Mouse (Mus musculus) liver, postnatal 0 days (tissue): ENCODE data around the gene Auh. TPM values are rescaled to one million over a fixed set of nuclear protein-coding genes. Genes with fewer than 3 reads are reported as not detected.

Experiments
- ATAC-seq: fragments of 200-750 bp; cut with Nextera tagmentation; 2 replicates; pipeline ENCODE4 v1.8.0; 2017; ENCODE audit warnings: mild to moderate bottlenecking, moderate library complexity
- DNase-seq: peaks from one replicate; pipeline ENCODE4 v3.0.0-alpha.2; 2016
- H3K27ac ChIP-seq: fragments of 300-500 bp; sonication (generic); 2 replicates; pipeline ENCODE4 v1.5.1; 2014; ENCODE audit warnings: antibody characterized with exemption, moderate library complexity, mild to moderate bottlenecking, low read depth
- H3K27me3 ChIP-seq: fragments of 300-500 bp; sonication (generic); 2 replicates; pipeline ENCODE4 v1.6.1; 2014; ENCODE audit warnings: low read length, control low read depth, mixed read lengths; ENCODE audit not compliant: insufficient read depth
- H3K36me3 ChIP-seq: fragments of 300-500 bp; sonication (generic); replicated peaks from 2 replicates; pipeline ENCODE4 v1.6.1; 2014; ENCODE audit warnings: mild to moderate bottlenecking, control low read depth, low read length, moderate library complexity, mixed read lengths; ENCODE audit not compliant: insufficient read depth
- H3K4me1 ChIP-seq: fragments of 300-500 bp; sonication (generic); 2 replicates; pipeline ENCODE4 v1.6.1; 2014; ENCODE audit warnings: antibody characterized with exemption, mild to moderate bottlenecking, control low read depth; ENCODE audit not compliant: insufficient read depth
- H3K4me2 ChIP-seq: fragments of 300-500 bp; sonication (generic); 2 replicates; pipeline ENCODE4 v1.6.1; 2014; ENCODE audit warnings: low read depth, mild to moderate bottlenecking, low read length, moderate library complexity, mixed read lengths
- H3K4me3 ChIP-seq: fragments of 300-500 bp; sonication (generic); 2 replicates; pipeline ENCODE4 v1.5.1; 2014; ENCODE audit warnings: low read depth, low read length
- H3K9ac ChIP-seq: fragments of 300-500 bp; sonication (generic); replicated peaks from 2 replicates; pipeline ENCODE4 v1.6.1; 2014; ENCODE audit warnings: mild to moderate bottlenecking, moderate library complexity
- H3K9me3 ChIP-seq: fragments of 300-500 bp; sonication (generic); 2 replicates; pipeline ENCODE4 v1.6.1; 2016; ENCODE audit warnings: mild to moderate bottlenecking, control low read depth, low read length, mixed read lengths
- CTCF ChIP-seq: sonication (generic); IDR thresholded peaks from 2 replicates; pipeline ENCODE4 v1.5.1; 2016; ENCODE audit warnings: antibody characterized with exemption, low read depth
- EP300 ChIP-seq: IDR thresholded peaks from 2 replicates; pipeline ENCODE4 v1.6.1; 2016; ENCODE audit warnings: antibody characterized with exemption, low read depth, mild to moderate bottlenecking
- WGBS: fragments of 180-500 bp; shearing (Covaris S2); extraction: QIAGEN DNeasy Blood & Tissue Kit; methylation state at CpG from one replicate; pipeline ENCODE4 v1.1.7; 2014; ENCODE audit not compliant: insufficient replicate concordance; 5-methylcytosine and 5-hydroxymethylcytosine counted together
- polyA plus RNA-seq: library from polyadenylated mRNA; unstranded; fragments of >200 nt; fragmentation: Nextera tagmentation; extraction: Ambion mirVana; gene quantifications from 2 replicates; pipeline ENCODE4 v1.2.1, GENCODE M21; 2015

The Auh gene
- polyA plus RNA-seq, 1 experiment from 2014 or later = 33.2 TPM

DNA sequence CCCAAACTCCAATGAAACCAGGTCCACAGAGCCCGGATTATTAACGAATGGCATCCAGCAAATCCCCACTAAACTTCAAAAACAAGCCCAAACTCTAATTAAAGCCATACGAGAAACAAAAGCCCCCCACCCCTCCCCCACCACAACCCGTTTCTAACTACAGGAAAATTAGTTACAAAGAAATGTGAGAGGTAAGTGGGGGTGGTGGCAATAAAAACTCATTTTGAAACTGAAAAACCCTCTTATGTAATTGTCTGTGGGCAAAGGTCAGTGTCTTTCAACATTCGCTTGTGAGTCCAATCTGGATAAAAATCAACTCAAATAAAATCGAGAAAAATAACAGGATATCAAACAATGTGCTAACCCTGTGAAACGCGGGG lies 46.6 kb upstream of the Auh start:
- no peak for DNase-seq
- Histone ChIP-seq H3K9ac (no peak overlapping the region), H3K36me3 (no peaks in the 10 kb centered on the region), H3K27ac (peak overlapping the region; percentile 82), H3K4me2 (peak overlapping the region; percentile 90), H3K4me1 (peaks cover 30% of the 10 kb centered on the region), H3K9me3 (no peaks in the 10 kb centered on the region), H3K4me3 (no peak overlapping the region), H3K27me3 (peaks cover 17% of the 10 kb centered on the region)
- TF ChIP-seq EP300 = no peak
- no peak for TF ChIP-seq CTCF
- no peak for ATAC-seq
- 45% methylated on average over 8 of the region's 8 CpGs for WGBS

GRCm38 (mm10) chr13:52974676-52975075 lies 45.2 kb upstream of the Auh start:
- Histone ChIP-seq H3K4me1 (peaks cover 30% of the 10 kb centered on the region), H3K9me3 (no peaks in the 10 kb centered on the region), H3K4me2 (0 out of 2 replicates have a peak overlapping the region, but pooled peaks have one; percentile 11), H3K4me3 (no peak overlapping the region), H3K27ac (peak overlapping the region; percentile 82), H3K27me3 (peaks cover 7% of the 10 kb centered on the region), H3K36me3 (no peaks in the 10 kb centered on the region), H3K9ac (no peak overlapping the region)
- WGBS = 52% methylated on average over 3 of the region's 3 CpGs
- DNase-seq (peak; percentile 69), ATAC-seq (peak; percentile 82)
- TF ChIP-seq CTCF (no peak), EP300 (no peak)

DNA sequence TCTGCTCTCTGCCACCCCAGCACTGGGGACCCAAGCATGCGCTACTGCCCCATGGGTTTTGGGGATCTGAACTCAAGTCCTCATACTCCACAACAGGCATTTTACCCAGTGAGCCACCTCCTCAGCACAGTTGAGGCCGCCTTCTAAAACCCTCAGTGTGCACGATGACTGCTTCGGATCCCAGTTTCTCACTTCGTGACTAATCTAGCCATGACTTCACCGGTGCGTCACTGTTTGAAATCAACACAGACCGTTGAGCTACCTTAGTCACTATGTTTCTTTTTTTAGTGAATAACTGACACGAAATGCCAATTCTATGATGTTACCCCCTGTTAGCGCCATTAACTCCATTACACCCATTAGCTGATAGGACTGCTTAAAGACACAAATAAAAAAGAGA lies 43.9 kb upstream of the Auh start:
- Histone ChIP-seq H3K4me2 (no peak overlapping the region), H3K36me3 (peaks cover 8% of the 10 kb centered on the region; the same call in 1 of the 2 replicates), H3K27ac (peak overlapping the region; percentile 82; the same call in 1 of the 2 replicates), H3K4me3 (no peak overlapping the region), H3K4me1 (peaks cover 30% of the 10 kb centered on the region), H3K9me3 (no peaks in the 10 kb centered on the region), H3K9ac (no peak overlapping the region), H3K27me3 (no peaks in the 10 kb centered on the region)
- TF ChIP-seq EP300 = no peak
- no peak for ATAC-seq
- 85% methylated on average over 10 of the region's 10 CpGs for WGBS
- DNase-seq = no peak

GRCm38 (mm10) chr13:52972626-52973025 lies 43.1 kb upstream of the Auh start:
- Histone ChIP-seq H3K9ac (no peak overlapping the region), H3K27me3 (no peaks in the 10 kb centered on the region), H3K4me3 (no peak overlapping the region), H3K27ac (peak overlapping the region; percentile 16; the same call in 1 of the 2 replicates), H3K4me1 (peaks cover 30% of the 10 kb centered on the region), H3K36me3 (peaks cover 14% of the 10 kb centered on the region), H3K9me3 (no peaks in the 10 kb centered on the region; the same call in 1 of the 2 replicates), H3K4me2 (no peak overlapping the region)
- ATAC-seq = no peak
- WGBS = 71% methylated on average over 3 of the region's 3 CpGs
- TF ChIP-seq CTCF (no peak), EP300 (no peak)
- no peak for DNase-seq

- H3K27me3 ChIP-seq = no peaks in the 10 kb centered on the region
- 58% methylated on average over 6 of the region's 6 CpGs for WGBS
- H3K4me3 ChIP-seq = no peak overlapping the region
- no peak for ATAC-seq
- no peak overlapping the region for H3K27ac ChIP-seq
- TF ChIP-seq CTCF (no peak), EP300 (no peak)
- no peak overlapping the region for H3K9ac ChIP-seq
- peaks cover 24% of the 10 kb centered on the region for H3K36me3 ChIP-seq
- no peaks in the 10 kb centered on the region; the same call in 1 of the 2 replicates for H3K9me3 ChIP-seq
- no peak for DNase-seq
- peaks cover 22% of the 10 kb centered on the region for H3K4me1 ChIP-seq
- H3K4me2 ChIP-seq = no peak overlapping the region
Observed at GRCm38 (mm10) chr13:52970876-52971275, 41.4 kb upstream of the Auh start.

DNA sequence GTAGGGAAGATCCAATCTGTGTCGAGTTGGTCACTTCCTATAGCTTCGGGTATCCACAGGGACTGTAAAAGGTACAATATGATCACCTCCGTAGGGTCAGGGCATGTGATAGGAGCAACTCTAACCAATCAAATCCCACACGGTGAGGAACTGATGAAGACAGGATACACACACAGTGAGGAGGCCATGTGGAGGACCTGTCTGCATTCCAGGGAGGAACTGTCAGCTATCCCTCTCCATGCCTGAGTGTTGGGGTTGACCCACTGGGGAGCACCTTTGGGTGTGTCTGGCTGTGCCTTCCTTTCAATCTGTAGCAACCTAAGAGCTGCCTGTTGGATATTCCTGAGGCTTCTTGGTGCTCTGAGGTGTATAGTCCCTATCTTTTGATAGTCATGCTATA lies 33.4 kb upstream of the Auh start:
- no peak for DNase-seq
- no peak for TF ChIP-seq CTCF
- no peak for TF ChIP-seq EP300
- Histone ChIP-seq H3K4me2 (no peak overlapping the region), H3K27me3 (no peaks in the 10 kb centered on the region), H3K9ac (no peak overlapping the region), H3K4me1 (no peaks in the 10 kb centered on the region), H3K4me3 (no peak overlapping the region), H3K36me3 (peaks cover 23% of the 10 kb centered on the region), H3K27ac (no peak overlapping the region), H3K9me3 (no peaks in the 10 kb centered on the region; the same call in 1 of the 2 replicates)
- 76% methylated on average over 4 of the region's 4 CpGs for WGBS
- no peak for ATAC-seq

DNA sequence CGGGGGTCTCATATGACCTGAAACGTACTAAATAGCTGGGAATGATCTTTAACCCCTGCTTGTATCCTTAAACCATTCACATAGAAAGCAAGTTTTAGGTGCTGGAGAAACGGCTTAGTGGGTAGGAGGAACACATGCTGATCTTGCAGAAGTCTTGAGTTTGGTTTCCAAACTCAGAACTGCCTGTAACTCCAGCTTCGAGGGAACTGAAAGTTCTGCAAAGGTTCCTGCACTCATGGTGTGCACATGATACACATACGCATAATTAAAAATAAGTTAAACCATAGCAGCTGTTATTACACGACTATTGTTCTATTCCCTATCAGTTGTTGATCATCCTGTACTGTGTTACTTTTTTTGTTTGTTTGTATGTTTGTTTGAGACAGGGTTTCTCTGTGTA lies 32.9 kb upstream of the Auh start:
- Histone ChIP-seq H3K9me3 (no peaks in the 10 kb centered on the region), H3K36me3 (peaks cover 17% of the 10 kb centered on the region), H3K27ac (no peak overlapping the region), H3K4me2 (no peak overlapping the region), H3K4me1 (no peaks in the 10 kb centered on the region), H3K27me3 (no peaks in the 10 kb centered on the region), H3K9ac (no peak overlapping the region), H3K4me3 (no peak overlapping the region)
- no peak for ATAC-seq
- DNase-seq = no peak
- no peak for TF ChIP-seq EP300
- TF ChIP-seq CTCF = no peak
- WGBS = 67% methylated on average over 6 of the region's 6 CpGs
